Mouse (Mus musculus) liver, embryonic 14.5 days (tissue): ENCODE data around the gene Desi1. TPM values are rescaled to one million over a fixed set of nuclear protein-coding genes. Genes with fewer than 3 reads are reported as not detected.

ENCODE experiments used
- ATAC-seq: fragments of 200-750 bp; cut with Nextera tagmentation; 2 replicates; pipeline ENCODE4 v1.8.0; 2017; ENCODE audit warnings: moderate number of reproducible peaks, mild to moderate bottlenecking, moderate library complexity; ENCODE audit not compliant: insufficient read depth
- DNase-seq, 3 experiments: peaks; one replicate each; pipeline ENCODE4 v3.0.0-alpha.2; 2012 to 2013; ENCODE audit warnings: low read depth in 3 of 3, low spot score in 3 of 3
- H3K27ac ChIP-seq: fragments of 300-500 bp; sonication (generic); 2 replicates; pipeline ENCODE4 v1.5.1; 2014; ENCODE audit warnings: moderate library complexity, mild to moderate bottlenecking, control low read depth, inconsistent platforms
- H3K27me3 ChIP-seq: fragments of 300-500 bp; sonication (generic); 2 replicates; pipeline ENCODE4 v1.6.1; 2014; ENCODE audit warnings: mild to moderate bottlenecking, low read length, moderate library complexity; ENCODE audit not compliant: control insufficient read depth, insufficient read depth
- H3K36me3 ChIP-seq: fragments of 300-500 bp; sonication (generic); replicated peaks from 2 replicates; pipeline ENCODE4 v1.6.1; 2014; ENCODE audit warnings: low read depth; ENCODE audit not compliant: control insufficient read depth, insufficient read depth
- H3K4me1 ChIP-seq, 2 experiments: fragments of 200-500 bp in 1 of 2; fragments of 300-500 bp in 1 of 2; sonication (generic) in 1 of 2; replicated peaks; 2 replicates each; pipeline ENCODE4 v1.6.1; 2012 to 2014; ENCODE audit warnings: antibody characterized with exemption in 1 of 2, inconsistent platforms in 1 of 2, low read length in 1 of 2; ENCODE audit not compliant: control insufficient read depth in 2 of 2, insufficient read depth in 2 of 2
- H3K4me2 ChIP-seq: fragments of 300-500 bp; sonication (generic); 2 replicates; pipeline ENCODE4 v1.6.1; 2014; ENCODE audit warnings: low read depth, mild to moderate bottlenecking, control low read depth, moderate library complexity
- H3K4me3 ChIP-seq, 2 experiments: fragments of 200-500 bp in 1 of 2; fragments of 300-500 bp in 1 of 2; sonication (generic) in 1 of 2; 2 replicates each; pipeline ENCODE4 v1.5.1; 2012 to 2014; ENCODE audit warnings: low read depth in 2 of 2, low read length in 2 of 2, mild to moderate bottlenecking in 2 of 2, control low read depth in 1 of 2, inconsistent platforms in 1 of 2, moderate library complexity in 1 of 2; ENCODE audit not compliant: insufficient read depth in 1 of 2
- H3K9ac ChIP-seq: fragments of 300-500 bp; sonication (generic); replicated peaks from 2 replicates; pipeline ENCODE4 v1.6.1; 2014; ENCODE audit warnings: mild to moderate bottlenecking, control low read depth, moderate library complexity
- H3K9me3 ChIP-seq: fragments of 300-500 bp; sonication (generic); 2 replicates; pipeline ENCODE4 v1.6.1; 2016; ENCODE audit warnings: low read length, mixed read lengths; ENCODE audit not compliant: control insufficient read depth
- CTCF ChIP-seq: IDR thresholded peaks from 2 replicates; pipeline ENCODE4 v1.5.1; 2016; ENCODE audit warnings: antibody characterized with exemption, low read depth, control low read depth
- EP300 ChIP-seq: IDR thresholded peaks from 2 replicates; pipeline ENCODE4 v1.6.1; 2016; ENCODE audit warnings: antibody characterized with exemption, low read depth
- WGBS: fragments of 180-500 bp; shearing (Covaris S2); extraction: QIAGEN DNeasy Blood & Tissue Kit; methylation state at CpG from one replicate; pipeline ENCODE4 v1.1.7; 2014; ENCODE audit not compliant: insufficient replicate concordance; 5-methylcytosine and 5-hydroxymethylcytosine counted together
- polyA plus RNA-seq, 2 experiments: library from polyadenylated mRNA; depleted of rRNA in 1 of 2; stranded (reverse) in 1 of 2; unstranded in 1 of 2; fragments of >200 nt; fragmentation: Nextera tagmentation in 1 of 2; extraction: Ambion mirVana in 1 of 2; gene quantifications; 2 replicates each; pipeline versions ENCODE4 v1.2.1 to v1.2.3; 2012 to 2014

The Desi1 gene
- polyA plus RNA-seq, 2 experiments: 8.6 to 9.3 TPM

GRCm38 (mm10) chr15:81967821-81968220 is 65.8 kb downstream of the Desi1 start:
- no peak for ATAC-seq
- no peaks in the 10 kb centered on the region for H3K36me3 ChIP-seq

DNA sequence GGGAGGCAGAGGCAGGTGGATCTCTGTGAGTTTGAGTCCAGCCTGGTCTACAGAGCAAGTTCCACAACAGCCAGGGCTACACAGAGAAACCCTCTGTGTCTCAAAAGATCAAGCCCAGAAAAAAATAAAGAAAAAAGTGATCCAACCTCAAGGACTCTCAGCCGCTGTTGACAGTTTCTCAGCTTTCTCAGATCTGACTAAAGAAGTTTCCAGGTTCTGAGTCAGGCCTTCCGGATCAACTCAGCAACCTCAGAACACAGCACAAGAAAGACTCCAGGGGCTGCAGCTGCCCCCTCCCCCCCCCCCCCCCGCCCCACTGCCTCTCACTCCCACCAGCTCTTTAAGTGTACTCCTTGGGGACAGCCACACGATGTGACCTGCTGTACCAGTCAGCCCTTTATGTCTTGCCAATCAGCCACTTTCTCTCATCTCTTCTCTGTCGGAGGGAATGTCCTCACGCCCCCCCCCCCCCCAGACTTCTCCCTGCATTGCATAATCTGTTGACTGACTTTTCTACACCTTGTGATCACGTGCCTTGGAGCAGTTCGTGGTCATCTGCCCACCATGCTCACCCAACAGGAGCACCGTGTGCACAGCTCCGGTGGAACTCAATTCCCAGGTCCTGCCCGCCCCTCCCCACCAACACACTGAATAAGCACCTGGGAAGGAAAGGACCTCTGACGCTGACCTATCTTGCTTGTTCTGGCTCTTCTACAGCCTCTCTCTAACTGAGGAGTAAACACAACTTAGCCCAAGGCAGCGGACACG is 67.4 kb downstream of the Desi1 start:
- H3K27me3 ChIP-seq: no peaks in the 10 kb centered on the region
- TF ChIP-seq EP300: no peak
- no peak for TF ChIP-seq CTCF
- no peaks in the 10 kb centered on the region for H3K9me3 ChIP-seq
- 73% methylated on average over 11 of the region's 14 CpGs for WGBS
- no peak for DNase-seq
- peaks cover 12 to 13% of the 10 kb centered on the region in 2 experiments for H3K4me1 ChIP-seq
- no peak overlapping the region for H3K4me2 ChIP-seq
- H3K4me3 ChIP-seq: no peak overlapping the region
- H3K9ac ChIP-seq: no peak overlapping the region
- no peak for ATAC-seq
- no peak overlapping the region for H3K27ac ChIP-seq
- no peaks in the 10 kb centered on the region for H3K36me3 ChIP-seq

More at GRCm38 (mm10) chr15:81967821-81968220, 65.8 kb downstream of the Desi1 start:
- no peaks in the 10 kb centered on the region for H3K9me3 ChIP-seq
- H3K4me2 ChIP-seq: no peak overlapping the region
- no peak for TF ChIP-seq EP300
- TF ChIP-seq CTCF: no peak
- no peak overlapping the region for H3K4me3 ChIP-seq
- no peaks in the 10 kb centered on the region for H3K27me3 ChIP-seq
- H3K9ac ChIP-seq: no peak overlapping the region
- no peak for DNase-seq
- H3K4me1 ChIP-seq: peaks cover 8 to 9% of the 10 kb centered on the region in 2 experiments
- 81% methylated on average over 5 of the region's 5 CpGs for WGBS
- no peak overlapping the region for H3K27ac ChIP-seq

DNA sequence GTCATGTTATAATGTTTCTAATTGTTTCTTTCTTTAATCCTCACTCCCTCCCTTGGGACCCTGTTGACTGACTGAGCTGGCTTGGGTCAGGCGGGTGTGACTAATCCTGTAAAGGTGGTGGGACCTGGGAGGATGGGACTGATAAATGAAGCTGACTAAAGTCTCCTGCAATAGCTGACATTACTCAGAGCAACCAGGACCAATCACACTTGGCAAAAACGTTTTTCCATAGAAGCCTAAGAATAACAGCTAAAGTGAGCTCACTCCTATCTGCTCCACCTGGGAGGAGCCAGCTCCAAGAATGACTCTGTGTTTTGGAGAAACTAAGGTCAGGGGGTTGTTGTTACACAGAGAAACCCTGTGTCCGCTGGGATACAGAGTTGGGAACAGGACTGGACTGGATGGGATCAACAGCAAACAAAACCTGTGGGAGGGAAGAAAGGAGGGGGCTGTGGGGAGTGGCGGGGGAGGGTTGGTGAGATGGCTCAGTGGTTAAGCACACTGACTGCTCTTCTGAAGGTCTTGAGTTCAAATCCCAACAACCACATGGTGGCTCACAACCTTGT is 68.6 kb downstream of the Desi1 start:
- TF ChIP-seq EP300 (no peak), CTCF (no peak)

GRCm38 (mm10) chr15:81964262-81964661 is 69.4 kb downstream of the Desi1 start:
- Histone ChIP-seq H3K4me3 (no peak overlapping the region), H3K27me3 (no peaks in the 10 kb centered on the region), H3K9ac (no peak overlapping the region), H3K27ac (no peak overlapping the region), H3K36me3 (no peaks in the 10 kb centered on the region), H3K4me2 (no peak overlapping the region), H3K9me3 (no peaks in the 10 kb centered on the region), H3K4me1 (peaks cover 10 to 14% of the 10 kb centered on the region in 2 experiments)
- DNase-seq (no peak), ATAC-seq (no peak)
- TF ChIP-seq EP300 (no peak), CTCF (no peak)
- 20% methylated on average over 1 of the region's 1 CpGs for WGBS

More for the DNA sequence above, 68.6 kb downstream of the Desi1 start:
- 48% methylated on average over 4 of the region's 4 CpGs for WGBS
- Histone ChIP-seq H3K27ac (no peak overlapping the region), H3K4me3 (no peak overlapping the region), H3K36me3 (no peaks in the 10 kb centered on the region), H3K4me1 (peaks cover 13 to 15% of the 10 kb centered on the region in 2 experiments), H3K27me3 (no peaks in the 10 kb centered on the region), H3K4me2 (no peak overlapping the region), H3K9me3 (no peaks in the 10 kb centered on the region), H3K9ac (no peak overlapping the region; the same call in 1 of the 2 replicates)
- ATAC-seq (no peak), DNase-seq (no peak)

DNA sequence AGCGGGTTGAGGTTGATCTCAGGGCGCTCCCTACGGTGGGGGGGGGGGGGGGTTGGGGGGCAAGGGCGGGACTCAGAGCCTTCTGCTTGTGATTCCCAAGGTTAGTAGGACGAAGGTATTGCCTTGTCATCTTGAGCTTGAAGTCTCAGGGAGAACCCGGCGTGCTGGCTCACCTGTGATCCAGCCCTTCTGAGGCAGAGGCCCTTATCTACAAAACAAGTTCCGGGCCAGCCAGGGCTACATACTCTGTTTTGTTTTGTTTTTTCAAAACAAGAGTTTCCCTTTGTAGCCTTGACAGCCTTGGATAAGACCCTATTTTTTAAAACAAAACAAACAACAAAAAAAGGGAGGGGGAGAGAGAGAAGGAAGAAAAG is 72.6 kb downstream of the Desi1 start:
- H3K4me1 ChIP-seq: peaks cover 8 to 15% of the 10 kb centered on the region in 2 experiments
- H3K9ac ChIP-seq: peak overlapping the region; percentile 59
- TF ChIP-seq EP300 (no peak), CTCF (no peak)
- peak overlapping the region; percentile 59 for H3K27ac ChIP-seq
- no peaks in the 10 kb centered on the region for H3K9me3 ChIP-seq
- H3K27me3 ChIP-seq: no peaks in the 10 kb centered on the region
- H3K4me3 ChIP-seq: peak overlapping the region; percentile 64 to 84
- peak overlapping the region; percentile 100 for H3K4me2 ChIP-seq
- peak; percentile 66 for ATAC-seq
- H3K36me3 ChIP-seq: no peaks in the 10 kb centered on the region
- under 1% methylated on average over 6 of the region's 8 CpGs for WGBS
- DNase-seq: peak in 1 of 3 experiments; percentile 54
